In the genomic region with DNA sequence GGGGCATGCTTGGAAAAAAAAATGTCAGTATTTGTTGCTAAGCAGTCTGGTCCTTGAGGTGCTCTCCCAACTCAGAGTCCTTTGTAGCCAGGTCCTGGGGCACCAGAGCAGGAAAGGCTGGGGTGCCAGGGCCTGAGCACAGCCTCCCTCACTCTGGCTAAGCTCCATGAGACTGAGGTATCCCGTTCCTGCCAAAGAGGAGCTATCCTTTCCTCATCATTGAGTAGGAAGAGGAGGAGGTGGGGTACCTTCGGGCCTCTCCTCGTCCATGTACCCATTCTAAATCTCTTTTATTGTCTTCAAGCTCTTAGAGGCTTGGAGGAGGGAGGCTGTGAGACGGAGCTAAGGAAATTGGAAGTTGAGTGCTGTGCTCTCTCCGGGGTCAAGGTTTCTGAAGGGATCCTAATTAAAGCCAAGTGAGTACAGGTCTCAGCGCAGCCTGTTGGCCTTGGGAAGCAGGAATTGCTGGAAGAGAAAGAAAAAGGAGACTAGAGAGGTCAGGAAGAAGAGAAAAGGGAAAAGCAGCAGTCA, we compare ENCODE assay signal across 20 mouse cellular contexts.
A peak's percentile ranks its signal among the peaks of the same experiment; 100 is the strongest.
DNase-seq lines count a peak whose midpoint lies in the region; ATAC-seq and TF ChIP-seq lines count a peak whose summit lies in the region.
"Had no signal": no experiment of that assay in that cellular context is flagged by ENCODE, and none has a peak within 500 bp of the region (broad histone marks: within the 10 kb centered on the region; RNA-seq: fewer than 3 reads in every experiment).

No protein-coding gene starts in this region.

- peak overlapping the region; percentile 71; the same call in 1 of the 2 replicates for H3K27ac ChIP-seq in stomach, embryonic 14.5 days (ENCODE audit: low read length)
- H3K27ac ChIP-seq in stomach, postnatal 0 days (replicated peaks), result no peak overlapping the region
- H3K27ac ChIP-seq in embryonic fibroblast, embryonic 13.5 days (ENCODE audit: insufficient read depth, low read length), result 0 out of 2 replicates have a peak overlapping the region, but pooled peaks have one; percentile 20
- H3K27ac ChIP-seq in limb, embryonic 13.5 days, result peak overlapping the region; percentile 86
- H3K27ac ChIP-seq: heart, adult 2 months; midbrain, embryonic 13.5 days; neural tube, embryonic 12.5 days had no signal

- WGBS in stomach, embryonic 14.5 days, result 71% methylated on average over 6 of the region's 6 CpGs
- WGBS in stomach, postnatal 0 days, result 70% methylated on average over 6 of the region's 6 CpGs
- WGBS in limb, embryonic 13.5 days, result 25% methylated on average over 6 of the region's 6 CpGs

- no peak for TF ChIP-seq CTCF in stomach, postnatal 0 days (IDR thresholded peaks at IDR 0.05; ENCODE audit: low read depth)
- no peak for TF ChIP-seq CTCF in embryonic fibroblast, embryonic 13.5 days (IDR thresholded peaks at IDR 0.05; ENCODE audit: borderline replicate concordance, insufficient read depth, low read length)

- ATAC-seq in stomach, embryonic 14.5 days (ENCODE audit: insufficient number of reproducible peaks, insufficient read depth, low FRiP score, low read depth), result no peak
- ATAC-seq in stomach, postnatal 0 days (ENCODE audit: low FRiP score, low TSS enrichment), result no peak
- ATAC-seq in limb, embryonic 13.5 days (ENCODE audit: low FRiP score, low read depth), result 0 out of 2 replicates have a peak, but pooled peaks have one; percentile 12
- ATAC-seq: forebrain, postnatal 0 days; lung, postnatal 0 days; midbrain, embryonic 13.5 days had no signal

- H3K27me3 ChIP-seq in stomach, embryonic 14.5 days (ENCODE audit: control insufficient read depth, insufficient read depth, low read length), result no peaks in the 10 kb centered on the region
- H3K27me3 ChIP-seq in stomach, postnatal 0 days (ENCODE audit: control insufficient read depth, insufficient read depth, low read length), result no peaks in the 10 kb centered on the region
- no peaks in the 10 kb centered on the region for H3K27me3 ChIP-seq in limb, embryonic 13.5 days
- H3K27me3 ChIP-seq: midbrain, embryonic 13.5 days; neural tube, embryonic 12.5 days had no signal

- H3K9me3 ChIP-seq in stomach, embryonic 14.5 days (ENCODE audit: control insufficient read depth, low read depth, low read length), result no peaks in the 10 kb centered on the region
- no peaks in the 10 kb centered on the region for H3K9me3 ChIP-seq in stomach, postnatal 0 days (ENCODE audit: control insufficient read depth, low read length)
- H3K9me3 ChIP-seq in limb, embryonic 13.5 days, result 0 out of 2 replicates have a peak, but pooled peaks cover 4% of the 10 kb centered on the region
- H3K9me3 ChIP-seq: heart, embryonic 15.5 days; midbrain, embryonic 13.5 days; neural tube, embryonic 12.5 days had no signal

- H3K4me3 ChIP-seq in stomach, embryonic 14.5 days (ENCODE audit: low read depth, low read length), result no peak overlapping the region
- H3K4me3 ChIP-seq in stomach, postnatal 0 days (ENCODE audit: low read depth, low read length), result no peak overlapping the region
- H3K4me3 ChIP-seq in embryonic fibroblast, embryonic 13.5 days (ENCODE audit: insufficient read depth, low read length), result no peak overlapping the region
- H3K4me3 ChIP-seq in limb, embryonic 13.5 days, result no peak overlapping the region
- H3K4me3 ChIP-seq: heart, adult 2 months; heart, embryonic 15.5 days; midbrain, embryonic 13.5 days; neural tube, embryonic 12.5 days had no signal

- TF ChIP-seq EP300 in stomach, postnatal 0 days (optimal IDR thresholded peaks at IDR 0.05), result no peak

- H3K4me1 ChIP-seq in stomach, embryonic 14.5 days (ENCODE audit: control insufficient read depth, insufficient read depth, low read length), result peaks cover 14% of the 10 kb centered on the region
- no peaks in the 10 kb centered on the region; the same call in 1 of the 2 replicates for H3K4me1 ChIP-seq in stomach, postnatal 0 days (replicated peaks; ENCODE audit: control insufficient read depth, insufficient read depth)
- peaks cover 10% of the 10 kb centered on the region; the same call in 1 of the 2 replicates for H3K4me1 ChIP-seq in embryonic fibroblast, embryonic 13.5 days (ENCODE audit: control insufficient read depth, insufficient read depth, low read length)
- peaks cover 69% of the 10 kb centered on the region for H3K4me1 ChIP-seq in limb, embryonic 13.5 days
- H3K4me1 ChIP-seq: neural tube, embryonic 12.5 days had no signal

- no peak overlapping the region for H3K4me2 ChIP-seq in stomach, embryonic 14.5 days (replicated peaks; ENCODE audit: low read depth, low read length)
- H3K4me2 ChIP-seq in stomach, postnatal 0 days (replicated peaks; ENCODE audit: low read depth), result no peak overlapping the region
- no peak overlapping the region for H3K4me2 ChIP-seq in limb, embryonic 13.5 days (replicated peaks)
- H3K4me2 ChIP-seq: heart, embryonic 15.5 days; midbrain, embryonic 13.5 days; neural tube, embryonic 12.5 days had no signal

- H3K9ac ChIP-seq in stomach, embryonic 14.5 days (replicated peaks; ENCODE audit: low read depth, low read length), result no peak overlapping the region
- H3K9ac ChIP-seq in stomach, postnatal 0 days (ENCODE audit: low read length), result no peak overlapping the region
- H3K9ac ChIP-seq in limb, embryonic 13.5 days, result no peak overlapping the region
- H3K9ac ChIP-seq: forebrain, postnatal 0 days; heart, embryonic 15.5 days; midbrain, embryonic 13.5 days; neural tube, embryonic 12.5 days had no signal

- DNase-seq in stomach, postnatal 0 days (ENCODE audit: low spot score), result no peak
- no peak for DNase-seq in spleen, postnatal 4 days (ENCODE audit: low spot score in 2 of 2)
- DNase-seq in lung, postnatal 4 days, result no peak
- no peak for DNase-seq in thymus, postnatal 0 days (ENCODE audit: low spot score)
- DNase-seq: adrenal gland, postnatal 14 days; cerebellum, adult 9-11 months; forebrain, postnatal 0 days; gastrocnemius, postnatal 10 days; heart, adult 2 months; heart, postnatal 4 days; kidney, postnatal 36 days; left cerebral cortex, postnatal 4 days; right cerebral cortex, postnatal 4 days had no signal

- TF ChIP-seq POLR2A in embryonic fibroblast, embryonic 13.5 days (IDR thresholded peaks at IDR 0.05; ENCODE audit: low read depth, low read length), result no peak

- H3K36me3 ChIP-seq in stomach, embryonic 14.5 days (ENCODE audit: control insufficient read depth, insufficient read depth, low read length), result no peaks in the 10 kb centered on the region
- no peaks in the 10 kb centered on the region for H3K36me3 ChIP-seq in stomach, postnatal 0 days (ENCODE audit: control insufficient read depth, insufficient read depth, low read length)
- H3K36me3 ChIP-seq in limb, embryonic 13.5 days, result no peaks in the 10 kb centered on the region
- H3K36me3 ChIP-seq: heart, embryonic 15.5 days; midbrain, embryonic 13.5 days; neural tube, embryonic 12.5 days had no signal
